Mouse (Mus musculus) small intestine, adult 2 months (tissue): ENCODE data around the gene Ugt1a6b.

Experiments used
- CTCF ChIP-seq: fragments of 200-500 bp; IDR thresholded peaks from 2 replicates; pipeline ENCODE4 v1.5.1; 2012; ENCODE audit warnings: low read depth, mild to moderate bottlenecking, control low read depth, inconsistent platforms, low read length, moderate library complexity, mixed read lengths; ENCODE audit not compliant: insufficient replicate concordance, insufficient read length; ENCODE audit errors: extremely low read depth
- POLR2A ChIP-seq: fragments of 200-500 bp; IDR thresholded peaks from 2 replicates; pipeline ENCODE4 v1.6.1; 2012; ENCODE audit warnings: low read depth, mild to moderate bottlenecking, control low read depth, inconsistent platforms, low read length, moderate library complexity

DNA sequence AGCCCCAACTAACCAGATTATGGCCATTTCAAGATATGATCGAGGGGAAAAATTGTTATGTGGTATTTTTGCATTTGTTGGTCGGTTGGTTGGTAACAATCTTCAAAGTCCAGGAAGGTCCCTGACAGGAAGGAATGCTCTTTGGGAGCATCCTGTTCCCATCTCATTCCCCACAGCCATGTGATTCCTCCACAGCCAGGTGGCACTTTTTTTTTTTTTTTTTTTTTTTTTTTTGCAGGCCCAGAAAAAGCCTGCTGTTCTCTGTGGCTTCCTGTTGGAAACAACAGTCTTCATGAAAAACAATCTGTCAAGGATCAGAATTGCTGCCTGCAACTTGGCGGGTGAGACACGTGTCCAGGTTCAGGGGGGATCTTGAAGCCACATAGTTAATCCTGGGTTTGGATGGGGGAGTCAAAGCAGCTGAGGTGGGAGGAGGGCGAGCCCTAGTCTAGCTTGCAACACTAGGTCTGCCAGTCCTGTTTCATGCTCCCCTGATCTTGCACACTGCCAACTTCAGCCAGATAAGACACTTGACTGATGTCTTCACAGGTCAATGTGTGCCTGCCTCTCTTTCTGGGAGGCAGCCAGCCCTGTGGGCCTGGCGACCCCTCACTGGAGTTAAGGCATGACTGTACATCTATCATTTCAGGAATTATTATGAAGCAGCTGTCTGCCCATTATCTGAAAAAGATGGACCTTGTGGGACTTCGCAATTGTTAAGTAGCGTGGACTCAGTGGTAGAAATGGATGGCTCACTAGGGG, 156.0 kb downstream of the Ugt1a6b start:
- TF ChIP-seq CTCF = no peak
- TF ChIP-seq POLR2A = no peak
